24 mouse cellular contexts compared by ENCODE assay signal in the genomic region with DNA sequence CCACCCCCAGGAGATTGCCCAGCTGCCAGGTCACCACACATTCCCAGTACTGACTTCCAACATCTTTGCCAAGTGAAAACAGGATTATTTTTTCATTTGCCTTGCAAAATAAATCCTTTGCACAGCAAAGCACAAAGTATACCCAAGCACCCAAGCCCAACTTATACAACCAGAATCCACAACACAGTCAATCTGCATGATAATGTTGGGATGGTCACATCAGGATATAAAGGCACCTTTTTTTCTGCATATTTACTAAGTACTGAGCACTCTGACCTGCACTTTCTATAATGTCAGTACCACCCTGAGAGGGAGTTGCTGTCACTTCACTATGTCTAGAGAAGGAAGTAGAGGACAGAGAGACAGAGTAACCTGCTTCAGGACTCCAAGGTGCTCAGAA.
DNase-seq lines count a peak whose midpoint lies in the region; ATAC-seq lines count a peak whose summit lies in the region.
"Had no signal": no experiment of that assay in that cellular context is flagged by ENCODE, and none has a peak within 500 bp of the region (broad histone marks: within the 10 kb centered on the region; RNA-seq: fewer than 3 reads in every experiment).

No protein-coding gene starts in this region.

- no peak for ATAC-seq in inflammation-experienced regulatory T-cells, adult 6 months
- ATAC-seq: activated CD4-positive, CD25-positive, alpha-beta regulatory T cell, adult 4 months; CD4-positive, CD25-positive, alpha-beta regulatory T cell, adult 4 months; Patski had no signal

- DNase-seq in ES-CJ7 (ENCODE audit: low read depth, low spot score) = peak; percentile 58
- DNase-seq in R1 (ENCODE audit: low read depth, low spot score) = peak; percentile 34
- peak; percentile 52 for DNase-seq in ZHBTc4 (ENCODE audit: low read depth, low spot score)
- DNase-seq in adipocyte (ENCODE audit: low spot score) = peak; percentile 12
- no peak for DNase-seq in gastrocnemius, postnatal 4 days (ENCODE audit: low spot score in 2 of 2)
- no peak for DNase-seq in thymus, postnatal 25 days
- no peak for DNase-seq in kidney, postnatal 25 days
- DNase-seq: adrenal gland, adult 2 months; adrenal gland, adult 8-10 months; adrenal gland, postnatal 10 days; adrenal gland, postnatal 14 days; adrenal gland, postnatal 25 days; adrenal gland, postnatal 36 days; B cell, adult 2 months; cerebellum, adult 11 months; cerebellum, adult 11-12 months; cerebellum, adult 18-20 months; cerebellum, adult 2 months; cerebellum, adult 8-10 months; cerebellum, adult 9-10 months had no signal

Comparison
In these comparisons a context has a peak if more than half of its experiments do, and no peak if none do; other contexts are left out.
1. DNase-seq: peak in ES-CJ7 (single experiment), R1 (single experiment), ZHBTc4 (single experiment) and adipocyte (single experiment); none in gastrocnemius, postnatal 4 days (0 of 2), thymus, postnatal 25 days (single experiment) and kidney, postnatal 25 days (0 of 2).